Mouse (Mus musculus) lung, adult 2 months (tissue): ENCODE data around the gene Dcst2. TPM values are rescaled to one million over a fixed set of nuclear protein-coding genes. Genes with fewer than 3 reads are reported as not detected.

Experiments
- DNase-seq: peaks from one replicate; pipeline ENCODE4 v3.0.0; 2022
- H3K4me1 ChIP-seq: fragments of 200-500 bp; 2 replicates; pipeline ENCODE4 v1.6.1; 2011; ENCODE audit warnings: low read length; ENCODE audit not compliant: control insufficient read depth, insufficient read depth
- H3K4me3 ChIP-seq: fragments of 200-500 bp; replicated peaks from 2 replicates; pipeline ENCODE3; 2011; ENCODE audit warnings: low read depth, mild to moderate bottlenecking, control low read depth, low read length; ENCODE audit errors: extremely low read depth
- CTCF ChIP-seq: fragments of 200-500 bp; IDR thresholded peaks from 2 replicates; pipeline ENCODE4 v1.5.1; 2011; ENCODE audit warnings: mild to moderate bottlenecking, low read length, control low read depth; ENCODE audit not compliant: insufficient read depth
- POLR2A ChIP-seq: fragments of 200-500 bp; IDR thresholded peaks from 2 replicates; pipeline ENCODE4 v1.6.1; 2011; ENCODE audit warnings: low read depth, mild to moderate bottlenecking, control low read depth, low read length, borderline replicate concordance; ENCODE audit errors: extremely low read depth
- WGBS: fragments of 180-500 bp; shearing (Covaris S2); methylation state at CpG from one replicate; pipeline ENCODE4 v1.1.7; 2018; 5-methylcytosine and 5-hydroxymethylcytosine counted together
- polyA plus RNA-seq: library from polyadenylated mRNA; depleted of rRNA; stranded (reverse); fragments of >200 nt; gene quantifications from 2 replicates; pipeline ENCODE4 v1.2.3, GENCODE M21; 2012

The Dcst2 gene
- polyA plus RNA-seq, 1 experiment, result 0.28 TPM

DNA sequence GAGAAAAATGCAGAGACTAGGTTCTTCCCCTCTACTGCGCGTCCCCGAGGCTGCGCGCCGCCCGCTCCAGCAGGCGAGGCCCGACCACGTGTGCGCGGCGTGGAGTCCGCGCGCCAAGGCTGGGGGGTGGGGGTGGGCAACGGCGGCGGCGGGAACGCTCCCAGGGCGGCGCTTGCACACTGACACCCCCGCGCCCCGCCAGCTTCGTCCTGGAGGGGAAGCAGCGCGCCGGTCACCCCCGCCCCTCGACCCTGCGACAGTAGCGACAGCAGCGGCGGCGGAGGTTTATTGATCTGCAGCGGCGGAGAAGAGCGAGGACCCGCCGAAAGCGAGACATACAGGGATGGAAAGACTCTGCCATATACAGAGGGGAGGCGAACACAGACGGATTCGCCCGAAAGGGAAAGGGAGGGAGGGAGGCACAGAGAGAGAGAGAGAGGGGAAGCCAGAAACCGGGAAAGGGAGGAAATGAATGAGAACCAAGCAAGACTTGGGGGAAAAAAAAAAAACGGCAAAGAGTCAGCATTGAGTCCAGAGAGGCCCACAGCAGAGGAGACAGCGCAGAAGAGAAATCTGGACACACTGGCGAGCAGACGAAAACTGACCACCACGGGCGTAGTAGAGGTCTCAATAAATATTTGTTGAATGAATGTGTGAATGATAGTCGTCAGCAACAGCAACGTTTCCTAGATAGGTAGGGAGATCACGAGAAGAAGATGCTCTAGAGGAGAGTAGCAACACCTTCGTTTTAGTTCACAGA is 42.0 kb upstream of the Dcst2 start:
- TF ChIP-seq POLR2A, result no peak
- TF ChIP-seq CTCF, result no peak
- no peak for DNase-seq
- Histone ChIP-seq H3K4me3 (no peak overlapping the region), H3K4me1 (peaks cover 21% of the 10 kb centered on the region; the same call in 1 of the 2 replicates)
- WGBS, result 3% methylated on average over 58 of the region's 58 CpGs

GRCm38 (mm10) chr3:89320581-89321182 is 41.1 kb upstream of the Dcst2 start:
- Histone ChIP-seq H3K4me1 (peaks cover 19% of the 10 kb centered on the region; the same call in 1 of the 2 replicates), H3K4me3 (peak overlapping the region; percentile 2)
- WGBS, result under 1% methylated on average over 41 of the region's 41 CpGs
- no peak for DNase-seq
- TF ChIP-seq POLR2A (no peak), CTCF (no peak)

- no peak for DNase-seq
- TF ChIP-seq CTCF, result no peak
- TF ChIP-seq POLR2A, result no peak
- Histone ChIP-seq H3K4me1 (peaks cover 13% of the 10 kb centered on the region; the same call in 1 of the 2 replicates), H3K4me3 (peak overlapping the region; percentile 6)
- WGBS, result 1% methylated on average over 64 of the region's 66 CpGs
Observed at GRCm38 (mm10) chr3:89321183-89322130, 40.3 kb upstream of the Dcst2 start.

DNA sequence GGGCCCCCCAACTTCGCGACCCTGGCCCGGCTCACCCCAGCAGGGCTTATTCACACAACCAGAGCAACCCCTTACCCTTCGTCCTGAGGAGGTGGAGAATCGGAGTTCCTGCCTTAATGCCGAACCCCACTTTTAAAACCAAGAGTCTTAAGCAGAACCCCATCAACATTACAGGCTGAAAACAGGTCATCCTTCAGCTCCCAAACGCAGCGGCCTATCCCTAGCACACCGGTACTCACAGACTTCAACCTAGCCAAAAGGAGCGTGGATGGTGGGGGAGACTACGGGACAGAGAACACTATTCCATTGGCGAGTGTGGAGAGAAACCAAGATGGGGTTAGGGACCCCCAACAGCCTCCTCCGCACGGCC is 39.7 kb upstream of the Dcst2 start:
- H3K4me1 ChIP-seq, result peaks cover 11% of the 10 kb centered on the region; the same call in 1 of the 2 replicates
- no peak for TF ChIP-seq POLR2A
- no peak for TF ChIP-seq CTCF
- H3K4me3 ChIP-seq, result no peak overlapping the region
- DNase-seq, result no peak
- WGBS, result 2% methylated on average over 14 of the region's 14 CpGs

DNA sequence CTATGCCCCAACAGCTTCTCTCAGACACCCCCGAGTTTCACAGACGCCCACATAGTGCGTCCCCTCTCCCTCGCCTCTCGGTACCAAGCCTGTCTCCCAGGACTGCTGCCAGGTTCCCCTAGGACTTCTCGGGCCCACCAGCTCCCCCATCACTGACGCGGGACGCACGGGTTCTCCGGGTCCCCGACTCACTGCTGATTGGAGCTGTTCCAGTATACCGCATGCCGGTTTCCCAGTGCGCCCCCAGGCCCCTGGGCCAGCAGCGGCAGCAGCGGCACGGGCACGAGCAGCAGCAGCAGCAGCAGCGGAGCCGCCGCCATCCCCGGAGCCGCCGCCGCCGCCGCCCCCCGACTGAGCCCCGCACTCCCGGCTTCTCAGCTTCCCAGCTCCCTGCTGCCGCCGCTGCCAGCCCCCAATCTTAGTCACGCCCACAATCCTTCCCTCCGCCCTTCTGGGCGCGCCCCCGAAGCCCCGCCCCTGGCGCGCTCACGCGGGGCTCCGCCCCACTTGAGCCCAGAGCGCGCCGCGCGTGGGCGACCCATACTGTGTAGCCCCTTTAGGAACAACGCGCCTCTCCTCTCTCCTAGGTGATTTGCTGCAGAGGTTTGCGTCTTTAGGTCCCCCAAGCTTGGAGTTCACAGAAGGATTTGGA is 39.1 kb upstream of the Dcst2 start, which contains the start of gene Efna3:
Efna3 (minus strand) TSS at position 452 of the 652 bp plus-strand sequence.
- WGBS, result 2% methylated on average over 53 of the region's 53 CpGs
- peaks cover 11% of the 10 kb centered on the region; the same call in 1 of the 2 replicates for H3K4me1 ChIP-seq
- no peak for TF ChIP-seq CTCF
- TF ChIP-seq POLR2A, result no peak
- peak within 1 kb of the TSS; percentile 26 for H3K4me3 ChIP-seq
- DNase-seq, result peak; percentile 80

DNA sequence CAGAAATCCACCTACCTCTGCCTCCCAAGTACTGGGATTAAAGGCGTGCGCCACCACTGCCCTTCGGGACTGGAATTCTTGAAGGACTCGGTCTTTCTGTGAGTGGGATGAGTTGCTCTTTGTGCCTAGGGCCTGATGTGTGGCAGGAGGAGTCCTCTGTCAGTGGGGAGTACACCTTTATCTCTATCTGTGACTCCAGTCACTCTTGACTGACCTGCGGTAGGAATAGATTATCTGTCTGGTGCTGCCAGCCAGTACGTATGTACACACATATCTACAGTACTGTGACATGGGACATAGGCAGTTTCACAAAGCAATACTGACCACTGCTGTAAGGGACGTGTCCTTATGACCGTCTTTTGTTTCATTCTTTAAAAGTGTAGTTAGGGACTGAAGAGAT is 35.9 kb upstream of the Dcst2 start:
- Histone ChIP-seq H3K4me1 (peaks cover 8% of the 10 kb centered on the region; the same call in 1 of the 2 replicates), H3K4me3 (no peak overlapping the region)
- 91% methylated on average over 8 of the region's 8 CpGs for WGBS
- no peak for TF ChIP-seq CTCF
- TF ChIP-seq POLR2A, result no peak
- no peak for DNase-seq

DNA sequence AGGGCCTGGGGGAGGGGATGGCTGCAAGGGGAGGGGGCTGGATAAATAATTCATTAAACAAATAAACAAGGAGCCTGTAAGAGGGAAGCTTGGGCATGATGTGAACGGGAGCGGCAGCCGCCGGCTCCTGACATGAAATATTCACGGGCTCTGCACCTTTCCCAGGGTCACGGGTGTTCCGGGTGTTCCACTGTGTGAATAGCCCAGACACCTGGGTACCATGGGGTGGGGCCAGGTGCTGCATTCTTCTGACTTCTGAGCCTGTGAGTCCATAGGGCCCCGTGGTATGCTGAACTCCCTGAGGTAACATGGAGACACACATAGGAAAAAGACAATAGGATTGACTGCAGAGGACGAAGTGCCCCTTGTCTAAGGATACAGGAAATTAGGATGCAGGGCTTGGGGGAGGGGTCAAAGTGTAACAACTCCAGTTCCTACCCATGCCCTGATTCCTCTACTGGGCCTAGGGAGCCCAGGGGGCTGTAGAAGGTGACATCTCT is 34.4 kb upstream of the Dcst2 start:
- TF ChIP-seq POLR2A, result no peak
- TF ChIP-seq CTCF, result no peak
- WGBS, result 42% methylated on average over 9 of the region's 9 CpGs
- Histone ChIP-seq H3K4me3 (no peak overlapping the region), H3K4me1 (no peaks in the 10 kb centered on the region; the same call in 1 of the 2 replicates)
- DNase-seq, result no peak

DNA sequence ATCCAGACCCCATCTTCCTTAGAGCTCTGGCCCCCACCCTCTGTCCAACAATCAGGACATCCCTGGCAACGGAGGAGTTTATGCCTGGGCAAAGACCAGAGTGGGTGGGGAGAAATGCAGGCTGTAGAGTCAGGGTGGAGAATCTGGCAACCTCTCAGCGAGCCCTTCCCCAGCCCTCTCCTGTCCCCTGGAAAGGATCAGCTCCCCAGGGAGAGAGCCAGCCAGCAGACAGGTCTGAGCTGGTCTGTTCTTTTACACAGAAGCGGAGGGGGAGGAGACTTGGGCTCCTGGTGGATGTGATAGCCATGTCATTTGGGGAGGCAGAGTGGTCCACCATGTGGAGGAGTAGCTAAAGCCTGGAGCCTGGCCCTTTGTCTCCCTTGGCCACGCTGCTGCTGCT is 33.2 kb upstream of the Dcst2 start:
- no peak for DNase-seq

More for the DNA sequence above, 33.2 kb upstream of the Dcst2 start:
- TF ChIP-seq POLR2A, result no peak
- no peak for TF ChIP-seq CTCF
- no peak overlapping the region for H3K4me3 ChIP-seq
- WGBS, result 32% methylated on average over 4 of the region's 4 CpGs
- no peaks in the 10 kb centered on the region for H3K4me1 ChIP-seq
